Mouse (Mus musculus) left cerebral cortex, adult 9 months (tissue): Measurements from ENCODE around the gene Lrrtm4.

Experiments
- DNase-seq, 2 experiments: peaks; one replicate each; pipeline ENCODE4 v3.0.0; 2022; ENCODE audit warnings: low spot score in 2 of 2

Gene Lrrtm4

DNA sequence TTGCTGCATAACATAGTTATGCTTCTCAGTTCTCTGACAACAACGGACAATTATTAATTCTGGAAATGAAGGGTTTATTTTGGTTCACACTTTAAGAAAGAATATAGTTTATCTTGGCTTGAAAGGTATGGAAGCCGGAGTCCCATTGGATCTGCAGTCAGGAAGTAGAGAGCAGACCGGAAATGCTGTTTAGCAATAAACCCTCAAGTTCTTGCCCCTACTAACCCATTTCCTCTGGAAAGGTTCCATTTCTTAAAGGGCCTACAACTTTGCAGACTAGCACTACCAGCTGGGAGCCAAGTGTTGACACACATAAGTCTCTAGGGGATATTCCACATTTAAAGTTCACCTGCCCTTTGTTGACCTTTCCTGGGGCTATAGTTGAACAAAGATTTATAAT is 309.7 kb downstream of the Lrrtm4 start:
- no peak for DNase-seq

DNA sequence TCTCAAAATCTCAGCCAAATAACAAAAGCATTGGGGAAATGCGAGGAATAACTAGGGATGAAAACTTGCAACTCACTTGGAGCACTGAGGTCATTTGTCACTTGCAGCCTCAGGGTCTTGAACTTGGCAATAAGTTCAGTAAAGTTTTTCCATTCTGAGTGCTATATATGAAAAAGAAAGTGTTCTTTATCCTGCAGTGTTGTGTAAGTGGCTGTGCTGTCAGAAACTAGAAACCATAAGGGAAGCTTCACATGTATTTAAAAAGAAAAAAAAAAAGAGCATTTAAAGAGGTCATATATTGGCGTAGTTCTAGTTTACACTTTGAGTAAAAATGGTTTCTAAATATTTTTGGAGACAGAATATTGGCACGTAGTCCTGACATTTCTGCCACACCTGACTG is 313.1 kb downstream of the Lrrtm4 start:
- DNase-seq: no peak

- no peak for DNase-seq
Measured at GRCm38 (mm10) chr6:80352307-80352706, 333.6 kb downstream of the Lrrtm4 start.

DNA sequence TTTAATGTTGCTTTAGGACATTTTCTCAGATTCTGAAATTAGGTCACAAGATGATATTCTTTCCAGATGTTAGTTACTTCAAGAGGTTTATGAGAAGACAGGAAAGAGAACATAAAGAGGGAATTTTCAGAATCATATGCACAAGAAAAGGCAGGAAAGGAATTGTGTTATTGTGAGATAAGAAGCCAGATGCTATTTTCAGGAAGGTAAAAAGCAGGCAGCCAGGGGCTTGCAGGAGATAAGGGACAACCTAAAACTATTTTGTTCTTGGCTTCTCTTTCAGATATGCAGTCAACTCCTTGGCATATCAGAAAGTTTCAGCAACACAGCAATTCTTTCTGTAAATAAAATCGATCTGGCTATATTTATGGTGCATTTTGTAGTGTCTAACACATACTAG is 338.4 kb downstream of the Lrrtm4 start:
- DNase-seq: no peak

DNA sequence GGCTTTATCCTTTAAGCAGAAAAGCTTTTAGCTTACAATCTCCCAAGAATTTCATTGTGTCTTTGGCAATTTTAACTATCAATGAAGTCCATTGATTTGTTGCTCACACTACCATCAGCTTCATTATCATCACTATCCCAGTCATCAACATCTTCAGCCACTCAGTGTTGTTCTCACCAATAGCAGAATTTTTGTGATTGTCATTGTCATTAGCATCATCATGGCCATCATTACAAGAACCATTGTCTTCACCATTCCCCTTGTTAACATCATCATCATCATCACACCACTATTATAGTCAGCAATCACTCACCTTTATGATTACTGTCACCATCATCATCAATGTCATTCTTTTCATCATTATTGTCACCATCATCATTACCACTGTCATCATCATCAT is 344.9 kb downstream of the Lrrtm4 start:
- DNase-seq: no peak

DNA sequence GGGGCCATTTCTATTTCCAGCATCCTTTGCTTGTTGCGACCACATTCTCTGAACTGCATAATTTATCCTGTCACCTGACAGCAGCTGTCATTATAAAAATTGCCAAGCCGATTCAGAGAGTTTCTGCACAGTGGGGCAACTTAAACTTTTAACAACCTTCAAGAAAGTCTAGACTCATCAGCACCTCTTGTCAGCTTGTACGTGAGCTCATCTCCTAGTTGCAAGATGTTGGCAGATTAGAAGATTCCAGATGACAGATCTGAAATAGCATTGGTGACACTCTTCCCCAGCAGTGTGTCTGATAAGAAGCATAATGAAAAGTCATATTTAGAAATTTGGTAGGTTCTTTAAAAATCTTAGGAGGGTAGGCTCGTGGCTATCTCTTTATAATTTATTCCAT is 347.9 kb downstream of the Lrrtm4 start:
- DNase-seq: peak in 1 of 2 experiments; percentile 16

- no peak for DNase-seq
Measured at GRCm38 (mm10) chr6:80389571-80389970, 370.9 kb downstream of the Lrrtm4 start.

DNA sequence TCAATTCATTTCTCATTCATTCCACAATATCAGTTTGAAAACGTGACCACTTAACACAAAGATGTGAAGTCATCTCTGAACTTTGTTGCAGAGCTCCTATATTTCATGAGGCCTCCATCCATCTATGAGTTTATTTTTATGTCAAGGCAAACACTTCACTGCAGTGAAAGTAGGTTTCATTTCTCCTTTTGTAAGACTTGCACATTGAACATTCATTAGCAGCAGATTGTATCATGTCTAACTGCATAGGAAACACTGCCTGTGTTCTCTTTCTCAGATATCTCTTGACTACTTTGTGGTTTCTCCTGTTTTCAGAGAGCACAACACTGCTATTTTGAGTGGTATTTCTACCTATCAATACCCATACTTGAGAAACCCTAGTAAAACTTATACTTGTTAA is 388.1 kb downstream of the Lrrtm4 start:
- DNase-seq: no peak

DNA sequence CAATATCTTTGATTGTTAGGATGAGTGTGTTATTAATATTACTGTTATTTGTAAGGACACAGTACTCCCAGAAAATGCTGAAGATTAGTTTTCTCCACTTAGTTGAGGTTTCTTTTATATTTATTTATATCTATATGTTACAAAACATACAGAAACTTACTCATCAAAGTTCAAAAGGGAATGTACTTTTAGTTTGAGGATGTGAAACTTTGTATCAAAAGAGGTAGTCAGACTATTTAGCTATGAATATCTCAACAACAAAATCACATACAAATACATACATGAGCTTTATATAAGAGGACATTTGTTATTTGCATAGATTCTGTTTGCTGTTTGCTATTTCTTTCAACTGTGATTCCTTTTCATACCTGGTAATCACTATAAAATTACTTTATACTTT is 421.5 kb downstream of the Lrrtm4 start:
- DNase-seq: no peak

GRCm38 (mm10) chr6:80470546-80470945 is 451.9 kb downstream of the Lrrtm4 start:
- no peak for DNase-seq

- DNase-seq: no peak
Measured at GRCm38 (mm10) chr6:80476153-80476552, 457.5 kb downstream of the Lrrtm4 start.

- no peak for DNase-seq
Measured at GRCm38 (mm10) chr6:80545017-80545416, 526.3 kb downstream of the Lrrtm4 start.

DNA sequence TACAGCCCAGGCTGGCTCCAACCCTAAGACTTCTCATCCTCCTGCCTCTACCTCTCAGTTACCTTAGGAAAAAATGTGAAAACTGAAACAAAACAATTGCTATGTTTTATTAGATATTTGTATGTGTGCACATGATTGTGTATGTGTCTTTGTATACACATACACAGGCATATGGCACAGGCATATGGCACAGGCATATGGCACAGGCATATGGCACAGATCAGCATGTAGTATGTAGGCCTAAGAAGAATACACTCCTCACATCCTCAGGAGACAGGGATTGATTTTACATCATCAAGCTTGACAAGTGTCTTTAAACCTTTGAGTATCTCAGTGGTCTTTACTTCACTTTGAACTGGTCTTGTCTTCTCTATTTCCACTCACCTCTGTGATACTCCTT is 531.2 kb downstream of the Lrrtm4 start:
- DNase-seq: no peak

- no peak for DNase-seq
Measured at GRCm38 (mm10) chr6:80553398-80553797, 534.7 kb downstream of the Lrrtm4 start.

DNA sequence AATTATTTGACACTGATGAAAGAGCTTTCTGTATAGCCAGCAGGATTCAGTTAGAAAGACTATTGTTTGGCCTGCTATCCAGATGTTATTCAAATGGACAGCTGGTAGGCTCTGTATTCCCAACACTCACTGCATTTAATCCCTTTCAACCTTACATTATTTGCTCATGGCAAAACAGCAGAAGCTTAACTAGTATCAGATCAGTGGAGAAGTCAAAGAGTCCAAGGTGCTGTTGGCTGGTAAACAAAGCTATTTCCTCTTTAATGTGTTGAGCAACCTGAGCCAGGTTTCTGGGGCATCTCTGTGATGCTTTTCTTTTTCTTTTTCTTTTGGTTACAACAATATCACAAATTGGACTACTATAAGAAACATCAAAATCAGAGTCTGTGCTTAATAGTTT is 536.3 kb downstream of the Lrrtm4 start:
- DNase-seq: no peak

GRCm38 (mm10) chr6:80577227-80577626 is 558.5 kb downstream of the Lrrtm4 start:
- no peak for DNase-seq

DNA sequence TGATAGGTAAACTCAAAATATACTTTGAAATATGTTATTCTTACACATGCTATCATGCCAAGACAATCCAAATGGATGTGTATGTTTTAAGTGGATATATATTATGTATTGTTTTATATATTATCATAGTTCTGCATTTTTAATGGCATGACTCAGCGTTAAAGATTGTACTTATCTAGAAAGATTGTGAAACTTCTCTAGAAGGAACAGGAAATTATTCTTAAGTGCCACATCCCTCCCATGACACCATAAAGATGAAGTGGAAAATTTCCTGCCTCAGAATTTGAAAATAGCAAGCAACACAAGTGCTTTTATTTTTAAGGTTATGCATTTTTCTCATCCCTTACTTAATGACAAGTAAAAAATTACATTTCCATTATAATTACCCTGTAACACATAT is 563.5 kb downstream of the Lrrtm4 start:
- no peak for DNase-seq

- DNase-seq: no peak
Measured at GRCm38 (mm10) chr6:80589776-80590175, 571.1 kb downstream of the Lrrtm4 start.

DNA sequence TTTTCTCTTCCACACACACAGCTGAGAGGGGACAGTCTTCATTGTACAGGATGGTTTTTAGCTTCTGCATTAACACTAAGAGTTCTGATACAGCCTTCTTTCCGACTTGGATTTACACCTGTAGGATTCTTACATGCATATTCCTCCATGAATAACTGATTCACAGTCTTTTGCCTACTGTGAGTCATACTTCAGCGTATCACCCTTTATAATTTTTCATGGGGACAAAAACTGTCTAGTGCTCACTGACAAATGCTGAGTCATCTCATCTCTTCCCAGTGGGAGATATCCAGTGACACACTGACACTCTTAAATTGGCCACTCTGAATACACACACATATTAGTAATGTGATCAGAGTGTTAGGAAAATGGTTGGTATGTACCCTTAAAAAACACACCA is 600.8 kb downstream of the Lrrtm4 start:
- DNase-seq: no peak

- peak in 1 of 2 experiments; percentile 57 for DNase-seq
Measured at GRCm38 (mm10) chr6:80622676-80623334, 604.1 kb downstream of the Lrrtm4 start.

GRCm38 (mm10) chr6:80625509-80625908 is 606.8 kb downstream of the Lrrtm4 start:
- no peak for DNase-seq

DNA sequence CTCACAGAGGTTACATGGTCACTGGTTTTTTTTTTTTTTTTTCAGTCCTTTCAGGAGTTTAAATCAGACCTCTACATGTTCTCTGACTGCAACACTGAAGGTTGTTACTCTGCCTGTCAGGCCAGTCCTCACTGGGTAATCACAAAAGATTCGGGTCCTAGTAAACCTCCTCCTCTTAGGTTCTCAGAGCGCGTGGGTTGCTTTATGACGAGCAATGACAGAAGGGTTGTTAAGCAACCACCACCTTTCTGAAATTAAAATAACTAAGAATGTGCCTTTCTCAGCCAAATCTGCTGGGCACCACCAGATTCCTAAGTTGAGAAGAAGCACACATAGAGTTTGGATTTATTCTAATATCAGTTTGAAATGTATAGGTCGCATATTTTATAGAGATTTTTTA is 644.1 kb downstream of the Lrrtm4 start:
- DNase-seq: peak in 1 of 2 experiments; percentile 11

DNA sequence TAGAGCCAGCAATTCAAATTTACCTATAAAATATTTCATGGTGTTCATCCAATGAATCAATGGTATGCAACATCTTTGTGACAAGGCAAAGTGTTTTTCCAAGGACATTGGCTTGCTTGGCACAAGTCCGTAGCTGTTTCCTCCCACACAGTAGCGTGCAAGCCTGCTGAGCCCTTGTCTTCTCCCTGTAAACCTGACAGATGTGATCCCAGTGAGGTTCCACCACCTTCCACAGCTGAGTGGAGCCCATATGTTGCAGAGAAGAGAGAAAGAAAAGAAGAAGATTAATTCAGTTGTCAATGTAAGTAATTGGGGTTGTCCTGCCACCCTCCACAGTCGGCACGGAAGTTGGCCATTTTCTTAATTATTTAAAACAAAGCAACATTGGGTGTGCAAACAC is 645.4 kb downstream of the Lrrtm4 start:
- peak in 1 of 2 experiments; percentile 9 for DNase-seq

- DNase-seq: no peak
Measured at GRCm38 (mm10) chr6:80704183-80704582, 685.5 kb downstream of the Lrrtm4 start.
